Mouse (Mus musculus) thymus, postnatal 10 days (tissue): ENCODE data around the gene Ncmap.

Experiments used
- DNase-seq, 2 experiments: peaks; one replicate each; pipeline ENCODE4 v3.0.0; 2021; ENCODE audit warnings: low spot score in 2 of 2

Ncmap gene

DNA sequence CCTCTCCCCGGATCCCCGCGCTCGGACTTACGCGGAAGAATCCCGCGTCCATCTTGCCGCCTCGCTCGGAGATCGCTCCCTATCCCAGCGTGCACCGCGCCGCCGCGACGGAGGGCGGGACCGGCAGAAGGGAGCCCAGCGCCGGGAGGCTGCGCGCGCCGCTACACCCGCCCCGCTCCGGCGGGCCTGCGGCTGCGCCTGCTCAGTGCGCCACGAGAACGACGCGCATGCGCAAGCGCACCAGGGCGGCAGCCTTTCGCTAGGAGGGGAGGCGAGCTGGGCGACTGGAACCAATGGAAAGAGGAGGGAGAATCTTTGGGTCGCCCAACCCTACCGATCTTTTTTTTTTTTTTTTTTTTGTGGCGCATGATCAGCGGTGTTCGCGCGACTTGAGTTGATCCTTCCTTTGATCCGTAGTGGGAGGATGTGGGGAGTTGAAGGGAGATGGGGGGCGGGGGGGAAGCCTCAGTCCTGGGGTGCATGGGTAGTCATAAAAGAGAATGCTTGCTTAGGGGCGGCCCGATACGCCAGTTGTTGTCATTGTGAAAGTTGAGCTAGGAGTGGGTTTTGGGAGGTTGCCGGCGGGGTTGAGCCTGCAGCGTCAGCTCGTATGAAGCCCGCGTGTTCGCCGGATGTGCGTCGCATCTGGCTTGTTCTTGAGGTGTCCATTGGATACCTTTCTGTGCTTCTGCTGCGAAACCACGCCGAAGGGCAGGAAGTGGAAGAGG is 44.8 kb downstream of the Ncmap start, which contains the start of gene Srrm1:
TSS of gene Srrm1 (minus strand) at position 256 of the 728 bp plus-strand sequence.
- peak; percentile 98 to 99 for DNase-seq

DNA sequence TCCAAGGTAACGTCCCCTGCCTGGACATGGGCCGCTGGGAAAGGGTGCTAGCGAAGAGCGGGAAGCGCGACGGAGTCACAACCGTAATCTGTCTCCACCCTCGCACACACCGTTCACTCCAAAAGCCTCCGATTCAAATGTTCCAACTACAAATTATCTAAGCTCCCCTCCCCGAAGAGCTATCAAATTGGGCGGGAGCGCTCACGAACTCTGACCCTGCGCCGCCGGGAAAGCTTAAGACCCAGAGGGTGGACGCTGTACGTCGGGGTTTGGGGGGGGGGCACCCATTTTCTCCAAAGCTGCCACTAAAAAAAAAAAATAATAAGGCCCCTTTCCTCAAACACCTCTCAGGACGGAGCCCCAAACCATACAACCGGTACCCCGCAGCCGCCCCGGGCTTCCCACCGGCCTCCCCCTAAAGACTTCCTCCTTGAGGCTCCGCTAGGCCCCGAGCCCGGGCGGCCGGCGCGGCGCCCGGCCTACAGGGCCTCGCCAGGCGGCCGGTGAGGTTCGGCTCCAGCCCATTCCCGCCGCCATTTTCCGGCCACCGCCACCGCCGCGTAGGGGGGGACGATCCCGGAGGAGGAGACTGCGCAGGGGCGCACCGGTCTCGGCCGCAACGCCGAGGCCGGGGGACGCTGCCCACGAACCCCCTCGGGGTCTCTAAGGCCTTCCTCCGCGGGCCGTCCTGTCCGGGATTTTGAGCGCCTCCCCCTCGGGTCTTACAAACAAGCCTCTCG is 45.5 kb downstream of the Ncmap start:
- no peak for DNase-seq

DNA sequence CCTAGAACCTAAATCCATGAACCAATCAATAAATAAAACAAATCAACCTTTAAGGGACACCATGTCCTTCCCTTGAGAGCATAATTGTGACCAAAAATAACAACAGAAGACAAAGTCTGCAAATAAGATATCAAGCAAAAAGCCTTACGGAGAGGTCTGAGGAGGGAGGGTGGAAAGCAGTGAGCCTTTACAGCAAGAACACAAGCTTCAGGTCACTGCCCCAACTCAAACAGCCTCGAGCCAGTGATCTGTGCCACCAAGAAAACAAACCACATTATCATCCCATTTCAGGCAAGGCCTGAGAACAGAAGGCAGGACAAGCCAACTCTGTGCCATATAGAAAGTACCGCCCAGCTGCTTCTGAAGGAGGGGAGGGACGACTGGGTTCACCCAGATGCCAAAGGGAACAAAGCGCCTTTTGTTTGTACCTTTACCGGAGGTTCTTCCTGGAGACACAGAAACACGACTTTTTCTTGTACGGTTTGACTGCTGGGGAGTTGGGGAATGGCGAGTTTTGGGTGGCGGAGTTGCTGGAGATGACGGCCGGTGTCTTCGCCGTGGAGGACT is 60.6 kb downstream of the Ncmap start:
- DNase-seq, result no peak

DNA sequence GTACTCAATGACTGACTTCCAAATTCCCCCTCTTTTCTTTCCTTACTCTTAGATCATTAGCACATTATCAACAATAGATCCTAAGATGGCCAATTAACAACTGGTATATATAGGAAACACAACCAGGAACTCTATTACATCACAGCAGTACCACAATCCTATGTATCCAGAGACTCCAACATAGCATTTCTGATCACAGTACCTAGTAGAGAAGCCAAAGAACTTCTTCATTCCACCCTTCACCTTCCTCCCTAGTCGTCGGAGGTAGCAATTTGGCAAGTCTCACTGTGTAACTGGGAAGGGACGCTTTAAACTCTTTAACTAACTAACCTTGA is 62.0 kb downstream of the Ncmap start:
- no peak for DNase-seq

DNA sequence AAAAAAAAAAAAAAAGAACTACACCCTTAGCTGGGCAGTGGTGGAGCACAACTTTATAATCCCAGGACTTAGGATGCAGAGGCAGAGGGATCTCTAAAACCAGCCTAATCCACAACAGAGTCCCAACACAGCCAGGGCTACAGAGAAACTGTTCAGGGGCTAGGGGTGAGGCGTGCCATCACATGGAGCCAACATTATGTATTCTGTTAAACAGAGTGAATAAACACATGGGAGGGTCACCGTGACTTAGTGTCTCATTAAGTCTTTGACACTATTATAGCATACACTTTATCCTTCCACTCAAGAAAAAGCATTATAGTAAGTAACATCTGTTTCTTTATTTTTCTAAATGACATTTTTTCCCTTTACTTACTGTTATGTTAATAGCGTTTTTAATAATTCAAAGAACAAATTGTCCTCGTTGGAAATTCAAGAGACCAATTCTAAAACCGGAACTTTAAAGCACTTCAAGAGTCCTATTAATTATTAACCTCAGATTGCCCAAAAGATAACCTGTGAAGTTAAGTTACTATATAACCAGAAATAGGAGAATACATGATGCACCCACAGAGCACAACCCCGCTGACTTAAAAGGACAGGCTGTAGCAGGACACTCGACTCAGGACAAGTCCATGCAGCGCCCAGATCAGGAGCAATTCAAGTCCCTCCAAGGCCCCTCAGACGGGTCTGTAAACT is 62.6 kb downstream of the Ncmap start:
- DNase-seq, result no peak

DNA sequence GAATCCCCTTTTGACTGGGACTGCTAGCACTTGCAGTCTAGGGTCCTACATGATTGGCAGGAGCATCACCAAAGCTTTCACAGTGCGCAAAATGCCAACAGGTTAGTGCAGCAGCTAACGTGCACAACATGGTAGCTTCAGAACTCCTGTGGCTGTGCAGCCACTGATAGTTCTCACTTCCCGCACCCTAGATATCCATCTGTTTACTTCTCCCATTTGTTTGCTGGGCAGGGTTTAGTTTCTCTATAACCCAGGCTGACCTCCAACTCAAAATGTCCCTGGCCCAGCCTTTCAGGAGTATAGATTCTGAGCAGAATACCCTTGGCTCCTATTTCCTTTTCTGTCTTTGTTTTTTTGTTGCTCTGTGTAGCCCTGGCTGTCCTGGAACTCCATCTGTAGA is 71.6 kb downstream of the Ncmap start:
- no peak for DNase-seq

DNA sequence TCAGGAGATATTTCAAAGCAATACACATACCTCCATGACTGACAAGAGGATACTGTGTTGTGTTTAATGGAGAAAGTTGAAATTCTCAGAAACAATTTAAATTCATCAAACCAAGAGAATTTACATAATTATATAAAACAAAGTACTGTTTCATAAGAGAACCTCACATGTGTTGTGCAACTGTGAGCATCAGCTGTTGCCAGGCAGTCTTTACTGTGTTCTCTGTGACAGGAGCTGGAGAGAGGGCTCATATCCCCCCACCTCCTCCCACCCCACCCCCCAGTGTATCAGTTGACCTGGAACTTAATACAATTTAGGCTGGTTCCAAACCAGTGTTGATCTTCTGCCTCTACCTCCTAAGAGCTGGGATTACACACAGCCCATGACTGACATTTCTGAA is 72.0 kb downstream of the Ncmap start:
- DNase-seq, result no peak

DNA sequence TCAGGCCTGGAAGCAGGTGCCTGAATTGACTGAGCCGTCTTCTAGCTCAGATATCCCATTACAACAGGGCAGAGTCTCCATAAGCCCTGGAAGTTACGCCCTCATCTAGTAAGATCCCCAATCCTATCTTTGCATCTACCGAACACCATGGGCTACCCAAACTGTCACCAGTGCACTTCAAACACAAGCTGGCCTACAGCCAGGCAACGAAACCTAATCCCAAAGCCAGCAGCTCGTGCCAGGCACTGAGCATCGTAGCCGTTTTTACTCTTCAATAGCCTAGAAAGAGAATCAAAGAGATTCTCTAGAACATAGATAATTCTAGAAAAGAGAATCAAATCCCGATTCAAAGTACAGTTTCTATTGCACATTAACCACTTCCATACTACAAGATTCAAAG is 75.0 kb downstream of the Ncmap start:
- no peak for DNase-seq
